Mouse (Mus musculus): ENCODE measurements around the gene Tenm4.

DNA sequence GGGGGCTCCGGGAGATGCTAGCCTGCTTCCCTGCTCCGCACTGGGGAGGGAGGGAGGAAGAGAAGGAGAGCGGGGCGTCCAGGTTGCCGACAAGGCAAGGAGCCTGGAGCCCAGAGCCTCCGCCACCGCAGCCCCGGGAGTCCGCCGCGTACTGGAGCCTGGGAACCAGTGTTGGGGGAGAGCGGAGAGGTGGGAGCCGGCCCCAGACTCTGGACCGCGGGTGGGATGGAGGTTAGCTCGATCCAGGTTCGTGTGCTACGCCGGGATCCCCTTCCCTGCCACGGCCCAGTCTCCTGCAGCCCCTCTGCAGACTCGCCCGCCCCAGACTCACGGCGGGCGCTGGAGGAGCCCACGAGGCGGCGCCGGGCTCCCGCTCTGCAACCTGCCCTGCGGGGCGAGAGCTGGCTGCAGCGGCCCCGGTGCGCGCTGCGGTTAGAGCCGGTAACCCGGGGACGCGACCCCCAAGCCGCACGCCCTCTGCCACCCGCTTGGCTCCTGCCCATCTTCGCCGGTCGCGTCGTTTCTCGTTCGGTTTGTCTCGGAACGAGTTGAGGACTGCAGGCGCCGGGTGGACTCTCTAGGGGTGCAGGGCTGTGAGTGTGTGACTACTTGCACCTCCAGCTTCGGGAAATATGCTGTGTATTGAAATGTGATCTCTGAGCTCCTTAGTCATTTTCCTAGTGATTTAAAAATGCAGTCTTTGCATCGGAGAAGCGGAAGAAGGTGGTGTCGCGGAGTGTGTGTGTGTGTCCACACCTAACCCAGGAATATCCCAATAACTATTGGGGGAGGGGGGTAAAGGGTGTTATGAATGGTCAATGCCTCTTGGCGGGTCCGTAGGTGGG is 39.7 kb downstream of the Tenm4 start:
- TF ChIP-seq POLR2AphosphoS2 (IDR thresholded peaks at IDR 0.05; ENCODE audit: low read length) (no peak), POLR2A (IDR thresholded peaks at IDR 0.05; ENCODE audit: control insufficient read depth in 1 of 2, insufficient read depth in 1 of 2, low read depth in 1 of 2, low read length in 2 of 2, poor library complexity in 1 of 2) (no peak), JUND (IDR thresholded peaks at IDR 0.05; ENCODE audit: low read depth, low read length) (no peak), MYB (IDR thresholded peaks at IDR 0.05; ENCODE audit: low read depth, low read length) (no peak), USF1 (IDR thresholded peaks at IDR 0.05; ENCODE audit: low read depth, low read length) (no peak), TBP (IDR thresholded peaks at IDR 0.05; ENCODE audit: low read depth, low read length) (no peak), GABPA (IDR thresholded peaks at IDR 0.05; ENCODE audit: low read depth, low read length) (no peak), CTCF (IDR thresholded peaks at IDR 0.05 in 2 of 3, conservative IDR thresholded peaks at IDR 0.05 in 1 of 3; ENCODE audit: control insufficient read depth in 1 of 3, insufficient read depth in 1 of 3, low read depth in 2 of 3, low read length in 3 of 3, poor library complexity in 1 of 3, severe bottlenecking in 1 of 3) (no peak), HCFC1 (IDR thresholded peaks at IDR 0.05; ENCODE audit: low read depth, low read length) (no peak), USF2 (IDR thresholded peaks at IDR 0.05; ENCODE audit: borderline replicate concordance in 1 of 2, insufficient read depth in 1 of 2, low read depth in 1 of 2, low read length in 2 of 2) (no peak)
